Mouse (Mus musculus) skeletal muscle tissue, adult 2 months (tissue): Measurements from ENCODE around the gene Vmn1r81.

ENCODE experiments used
- DNase-seq: peaks from one replicate; pipeline ENCODE4 v3.0.0-alpha.2; 2012; ENCODE audit warnings: low read depth, low spot score

The Vmn1r81 gene

DNA sequence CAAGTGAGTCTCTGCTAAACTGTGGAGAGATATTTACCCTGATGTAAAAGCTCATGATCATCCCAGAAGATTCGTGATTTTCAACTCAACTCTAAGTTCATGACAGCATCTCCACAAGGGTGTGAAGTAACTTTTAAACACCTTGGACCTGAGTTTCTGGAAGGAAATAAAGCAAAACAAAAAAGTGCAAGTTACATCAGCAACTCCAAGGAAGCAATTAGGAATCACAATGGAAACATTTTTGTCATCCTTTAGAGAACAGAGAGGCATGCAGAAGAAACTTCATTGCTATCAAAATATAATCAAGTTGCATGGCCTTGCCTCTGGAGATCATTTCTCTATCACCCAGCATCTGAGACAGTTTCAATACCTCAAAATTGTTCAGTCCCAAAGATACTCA is at the start of gene Vmn1r81:
Gene Vmn1r81, minus strand, starts transcription at position 101 of the 400 bp plus-strand sequence.
- no peak for DNase-seq

DNA sequence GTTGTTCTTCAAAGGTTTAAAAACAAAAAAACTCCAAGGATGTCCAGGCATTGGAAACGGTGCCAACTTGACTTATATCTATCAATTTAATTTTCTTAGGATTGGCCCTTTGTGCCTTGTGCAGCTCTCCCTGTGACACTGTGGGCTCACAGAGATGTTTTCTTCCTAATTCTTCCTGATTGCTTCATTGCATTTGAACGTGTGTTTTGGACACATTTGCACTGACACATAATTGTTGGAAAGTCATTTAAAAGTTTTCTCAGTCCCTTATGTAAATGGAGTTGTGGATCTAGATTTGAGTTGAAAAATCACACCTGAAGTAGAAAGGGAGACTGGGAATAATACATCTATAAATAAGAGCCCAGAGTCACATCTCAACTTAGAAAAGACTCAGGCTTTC is 32.1 kb upstream of the Vmn1r81 start, which contains the start of gene Vmn1r82:
Gene Vmn1r82, plus strand, starts transcription at position 301 of the 400 bp plus-strand sequence.
- DNase-seq, result no peak

GRCm38 (mm10) chr7:12204141-12204540 is 63.9 kb downstream of the Vmn1r81 start:
- no peak for DNase-seq
